Mouse (Mus musculus) midbrain, postnatal 0 days (tissue): ENCODE data around the gene Sh3bp5l. TPM values are rescaled to one million over a fixed set of nuclear protein-coding genes. Genes with fewer than 3 reads are reported as not detected.

ENCODE experiments used
- ATAC-seq: fragments of 200-750 bp; cut with Nextera tagmentation; 2 replicates; pipeline ENCODE4 v1.8.0; 2017; ENCODE audit warnings: moderate number of reproducible peaks, mild to moderate bottlenecking, moderate TSS enrichment, moderate library complexity; ENCODE audit not compliant: low FRiP score
- DNase-seq: peaks from one replicate; pipeline ENCODE4 v3.0.0-alpha.2; 2015; ENCODE audit warnings: low spot score
- H3K27ac ChIP-seq: fragments of 300-500 bp; sonication (generic); 2 replicates; pipeline ENCODE4 v1.5.1; 2014; ENCODE audit warnings: low read depth, mild to moderate bottlenecking, low read length, mixed read lengths
- H3K27me3 ChIP-seq: fragments of 300-500 bp; sonication (generic); 2 replicates; pipeline ENCODE4 v1.6.1; 2014; ENCODE audit warnings: low read length, control low read depth, mixed read lengths; ENCODE audit not compliant: insufficient read depth
- H3K36me3 ChIP-seq: fragments of 300-500 bp; sonication (generic); 2 replicates; pipeline ENCODE4 v1.6.1; 2014; ENCODE audit warnings: low read length, control low read depth, mixed read lengths; ENCODE audit not compliant: insufficient read depth
- H3K4me1 ChIP-seq: fragments of 300-500 bp; sonication (generic); 2 replicates; pipeline ENCODE4 v1.6.1; 2014; ENCODE audit warnings: mild to moderate bottlenecking, control low read depth, antibody characterized with exemption, low read length, mixed read lengths; ENCODE audit not compliant: insufficient read depth
- H3K4me2 ChIP-seq: fragments of 300-500 bp; sonication (generic); 2 replicates; pipeline ENCODE4 v1.6.1; 2014; ENCODE audit warnings: low read depth, mild to moderate bottlenecking, low read length, mixed read lengths; ENCODE audit not compliant: poor library complexity, severe bottlenecking
- H3K4me3 ChIP-seq: fragments of 300-500 bp; sonication (generic); 2 replicates; pipeline ENCODE4 v1.5.1; 2014; ENCODE audit warnings: low read depth, mild to moderate bottlenecking, low read length, moderate library complexity
- H3K9ac ChIP-seq: fragments of 300-500 bp; sonication (generic); replicated peaks from 2 replicates; pipeline ENCODE4 v1.6.1; 2014; ENCODE audit warnings: mild to moderate bottlenecking, low read length, moderate library complexity, mixed read lengths; ENCODE audit not compliant: poor library complexity, severe bottlenecking
- H3K9me3 ChIP-seq: fragments of 300-500 bp; sonication (generic); 2 replicates; pipeline ENCODE4 v1.6.1; 2016; ENCODE audit warnings: low read length, control low read depth
- CTCF ChIP-seq: IDR thresholded peaks from 2 replicates; pipeline ENCODE4 v1.5.1; 2016; ENCODE audit warnings: antibody characterized with exemption, mild to moderate bottlenecking
- WGBS: fragments of 180-500 bp; shearing (Covaris S2); extraction: QIAGEN DNeasy Blood & Tissue Kit; methylation state at CpG from one replicate; pipeline ENCODE4 v1.1.7; 2014; 5-methylcytosine and 5-hydroxymethylcytosine counted together
- polyA plus RNA-seq: library from polyadenylated mRNA; unstranded; fragments of >200 nt; fragmentation: Nextera tagmentation; extraction: Ambion mirVana; gene quantifications from 2 replicates; pipeline ENCODE4 v1.2.1, GENCODE M21; 2015
- total RNA-seq: library from RNA; depleted of rRNA; stranded (reverse); fragments of >200 nt; gene quantifications from 2 replicates; pipeline ENCODE4 v1.2.3, GENCODE M21; 2014

Gene Sh3bp5l
- total and polyA plus RNA-seq, 2 experiments from 2014 or later: 42.4 to 44.0 TPM

- 58% methylated on average over 4 of the region's 4 CpGs for WGBS
- Histone ChIP-seq H3K27me3 (no peaks in the 10 kb centered on the region), H3K4me1 (no peaks in the 10 kb centered on the region), H3K9ac (no peak overlapping the region), H3K4me3 (no peak overlapping the region), H3K27ac (no peak overlapping the region), H3K4me2 (no peak overlapping the region), H3K36me3 (no peaks in the 10 kb centered on the region), H3K9me3 (no peaks in the 10 kb centered on the region)
- no peak for TF ChIP-seq CTCF
- DNase-seq (no peak), ATAC-seq (no peak)
These were observed 37.7 kb upstream of the Sh3bp5l start for GRCm38 (mm10) chr11:58292791-58293190.

- Histone ChIP-seq H3K9ac (no peak overlapping the region), H3K4me2 (no peak overlapping the region), H3K36me3 (no peaks in the 10 kb centered on the region), H3K4me3 (no peak overlapping the region), H3K27ac (no peak overlapping the region), H3K27me3 (no peaks in the 10 kb centered on the region), H3K9me3 (no peaks in the 10 kb centered on the region), H3K4me1 (no peaks in the 10 kb centered on the region)
- 25% methylated on average over 6 of the region's 6 CpGs for WGBS
- no peak for DNase-seq
- TF ChIP-seq CTCF: no peak
- no peak for ATAC-seq
These were observed 33.1 kb upstream of the Sh3bp5l start for GRCm38 (mm10) chr11:58297396-58297795.

GRCm38 (mm10) chr11:58301057-58301456, 29.5 kb upstream of the Sh3bp5l start:
- Histone ChIP-seq H3K4me2 (peak overlapping the region; percentile 46), H3K27me3 (no peaks in the 10 kb centered on the region), H3K4me3 (peak overlapping the region; percentile 63), H3K27ac (peak overlapping the region; percentile 79), H3K9ac (0 out of 2 replicates have a peak overlapping the region, but pooled peaks have one; percentile 29), H3K36me3 (no peaks in the 10 kb centered on the region), H3K9me3 (no peaks in the 10 kb centered on the region), H3K4me1 (no peaks in the 10 kb centered on the region)
- TF ChIP-seq CTCF: peak; percentile 88
- ATAC-seq: peak; percentile 39; the same call in 1 of the 2 replicates
- WGBS: 8% methylated on average over 13 of the region's 13 CpGs
- DNase-seq: peak; percentile 70

GRCm38 (mm10) chr11:58301837-58302754, 28.4 kb upstream of the Sh3bp5l start:
- H3K4me1 ChIP-seq: no peaks in the 10 kb centered on the region
- under 1% methylated on average over 36 of the region's 36 CpGs for WGBS
- peak; percentile 94 for TF ChIP-seq CTCF

GRCm38 (mm10) chr11:58302774-58303445, 27.6 kb upstream of the Sh3bp5l start:
- TF ChIP-seq CTCF: no peak

More at GRCm38 (mm10) chr11:58301837-58302754, 28.4 kb upstream of the Sh3bp5l start:
- Histone ChIP-seq H3K9ac (peak overlapping the region; percentile 55), H3K4me3 (peak overlapping the region; percentile 63), H3K27me3 (no peaks in the 10 kb centered on the region), H3K4me2 (peak overlapping the region; percentile 55), H3K9me3 (no peaks in the 10 kb centered on the region), H3K36me3 (no peaks in the 10 kb centered on the region), H3K27ac (peak overlapping the region; percentile 79)
- DNase-seq (peak; percentile 98), ATAC-seq (peak; percentile 93)

More at GRCm38 (mm10) chr11:58302774-58303445, 27.6 kb upstream of the Sh3bp5l start:
- no peaks in the 10 kb centered on the region for H3K27me3 ChIP-seq
- no peak for DNase-seq
- peak overlapping the region; percentile 79 for H3K27ac ChIP-seq
- under 1% methylated on average over 26 of the region's 26 CpGs for WGBS
- no peaks in the 10 kb centered on the region for H3K9me3 ChIP-seq
- peak overlapping the region; percentile 55 for H3K4me2 ChIP-seq
- H3K36me3 ChIP-seq: no peaks in the 10 kb centered on the region
- peak overlapping the region; percentile 55 for H3K9ac ChIP-seq
- H3K4me1 ChIP-seq: peaks cover 5% of the 10 kb centered on the region; the same call in 1 of the 2 replicates
- ATAC-seq: peak; percentile 15
- peak overlapping the region; percentile 63 for H3K4me3 ChIP-seq
